Mouse (Mus musculus): ENCODE results near the gene Fam209.

Fam209 gene

DNA sequence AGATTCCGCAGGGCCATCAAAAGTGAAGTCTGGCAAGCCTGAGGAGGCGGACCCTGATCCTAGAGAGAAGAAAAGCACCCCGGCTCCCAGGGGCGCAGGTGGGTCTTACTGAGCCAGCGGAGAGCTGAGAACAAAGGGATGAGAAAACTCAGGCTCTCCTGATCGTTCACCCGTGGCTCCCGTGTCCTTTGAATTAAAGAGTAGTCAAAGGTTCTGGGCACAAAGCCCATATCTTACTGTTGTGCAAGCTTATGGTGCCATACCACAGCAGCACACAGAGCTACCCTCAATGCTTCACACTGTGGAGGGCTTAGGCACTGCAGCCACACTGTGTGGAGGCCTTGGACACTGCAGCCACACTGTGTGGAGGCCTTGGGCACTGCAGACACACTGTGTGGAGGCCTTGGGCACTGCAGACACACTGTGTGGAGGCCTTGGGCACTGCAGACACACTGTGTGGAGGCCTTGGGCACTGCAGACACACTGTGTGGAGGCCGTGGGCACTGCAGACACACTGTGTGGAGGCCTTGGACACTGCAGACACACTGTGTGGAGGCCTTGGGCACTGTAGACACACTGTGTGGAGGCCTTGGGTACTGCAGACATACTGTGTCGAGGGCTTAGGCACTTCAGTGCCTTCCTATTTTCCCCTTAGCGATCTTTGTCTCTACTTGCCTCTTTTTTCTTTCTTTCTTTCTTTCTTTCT lies 5.7 kb upstream of the Fam209 start:
- TF ChIP-seq GATA4 (IDR thresholded peaks at IDR 0.05; ENCODE audit: insufficient replicate concordance, low read length), result no peak

DNA sequence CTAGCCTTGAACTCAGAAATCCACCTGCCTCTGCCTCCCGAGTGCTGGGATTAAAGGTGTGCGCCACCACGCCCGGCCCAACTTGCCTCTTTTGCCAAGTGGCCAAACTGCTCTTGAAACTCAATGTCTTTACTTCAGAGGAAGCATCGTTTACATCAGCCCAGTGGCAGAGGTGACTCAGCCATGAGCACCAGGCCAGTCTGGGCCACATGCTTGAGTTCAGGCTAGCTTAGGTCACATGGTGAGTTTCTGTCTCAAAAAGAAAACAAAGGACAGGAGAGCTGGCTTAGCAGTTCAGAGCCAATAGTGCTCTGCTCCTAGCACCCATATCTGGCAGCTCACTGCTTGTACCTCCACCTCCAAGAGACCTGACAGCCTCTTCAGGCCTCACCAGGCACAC lies 5.1 kb upstream of the Fam209 start:
- TF ChIP-seq GATA4 (IDR thresholded peaks at IDR 0.05; ENCODE audit: insufficient replicate concordance, low read length), result no peak

DNA sequence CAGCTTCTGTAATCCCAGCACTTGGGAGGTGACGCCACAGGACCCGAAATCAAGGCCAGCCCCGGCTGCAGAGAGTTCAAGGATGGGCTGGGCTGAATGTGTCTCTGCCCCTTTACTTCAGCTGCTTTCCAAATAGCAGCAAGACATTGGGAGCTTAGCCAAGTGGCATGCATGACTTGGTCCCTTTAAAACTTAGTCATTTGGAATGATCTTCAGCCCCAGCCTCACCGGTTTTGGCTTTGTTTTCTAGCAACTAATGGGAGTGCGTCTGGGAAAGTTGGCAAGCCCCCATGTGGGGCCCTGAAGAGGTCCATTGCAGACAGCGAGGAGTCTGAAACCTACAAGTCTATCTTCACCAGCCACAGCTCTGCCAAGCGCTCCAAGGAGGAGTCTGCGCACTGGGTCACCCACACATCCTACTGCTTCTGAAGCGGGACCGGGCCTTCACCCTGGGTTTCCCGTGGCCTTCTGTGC lies 3.9 kb upstream of the Fam209 start:
- TF ChIP-seq GATA4 (IDR thresholded peaks at IDR 0.05; ENCODE audit: insufficient replicate concordance, low read length), result no peak

DNA sequence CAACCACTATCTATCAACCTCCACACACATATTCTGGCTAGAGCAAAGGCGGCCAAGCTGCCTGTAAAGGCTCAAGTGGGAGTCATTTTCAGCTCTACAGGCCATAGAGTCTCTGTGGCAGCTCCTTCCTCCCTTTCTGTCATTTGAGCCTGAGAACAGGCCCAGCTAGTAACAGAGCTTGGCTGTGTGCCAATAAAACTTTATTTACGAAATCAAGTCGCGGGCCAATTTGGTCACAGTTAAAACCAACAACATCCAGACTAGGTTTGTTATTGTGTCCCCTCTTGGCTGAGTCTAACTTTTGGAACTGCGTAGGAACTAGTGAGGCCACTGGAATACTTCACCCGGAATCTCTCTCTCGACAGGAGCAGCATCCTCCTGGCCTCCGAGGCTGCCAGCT lies 1.3 kb downstream of the Fam209 start:
- no peak for TF ChIP-seq GATA4 (IDR thresholded peaks at IDR 0.05; ENCODE audit: insufficient replicate concordance, low read length)

DNA sequence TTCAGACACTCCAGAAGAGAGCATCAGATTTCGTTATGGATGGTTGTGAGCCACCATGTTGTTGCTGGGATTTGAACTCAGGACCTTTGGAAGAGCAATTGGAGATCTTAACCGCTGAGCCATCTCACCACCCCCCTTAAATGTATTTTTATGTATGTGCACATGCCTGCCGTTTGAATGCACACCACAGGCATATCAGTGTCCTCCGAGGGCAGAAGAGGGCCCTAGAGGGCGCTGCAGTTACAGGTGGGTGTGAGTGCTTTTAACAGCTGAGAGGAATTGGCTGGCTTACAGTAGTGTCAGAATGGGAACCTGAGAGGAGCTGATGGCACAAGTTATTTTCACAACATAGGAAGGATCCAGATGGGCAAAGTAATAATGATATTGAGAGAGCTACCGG lies 2.6 kb downstream of the Fam209 start:
- no peak for TF ChIP-seq GATA4 (IDR thresholded peaks at IDR 0.05; ENCODE audit: insufficient replicate concordance, low read length)

DNA sequence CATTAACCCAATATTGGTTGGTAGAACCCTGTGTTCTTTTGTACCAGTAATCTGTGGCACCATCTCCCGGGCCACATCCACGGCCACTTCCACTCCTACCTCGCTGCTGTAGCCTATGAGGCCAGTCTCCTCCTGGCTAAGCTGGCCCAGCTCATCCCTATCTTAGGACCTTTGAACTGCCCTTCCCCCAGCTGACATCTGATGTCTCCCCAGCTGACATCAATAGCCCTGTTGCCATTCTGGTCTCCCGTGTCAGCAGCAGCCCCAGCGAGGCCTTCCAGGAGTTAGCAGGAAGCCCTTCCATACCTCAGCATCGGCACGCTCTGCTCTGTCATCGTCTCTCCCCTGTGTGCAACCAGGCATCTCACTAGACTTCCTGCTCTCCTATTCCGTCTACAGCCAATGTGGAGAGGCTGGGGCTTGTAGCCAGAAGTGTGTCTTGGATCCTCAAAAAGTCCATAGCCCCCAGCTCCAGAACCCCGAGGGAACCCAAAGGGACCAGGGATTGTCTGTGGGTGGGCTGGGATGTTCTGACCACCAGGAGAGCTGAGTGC lies 4.5 kb downstream of the Fam209 start:
- peak; percentile 52; the same call in 1 of the 2 replicates for TF ChIP-seq GATA4 (IDR thresholded peaks at IDR 0.05; ENCODE audit: insufficient replicate concordance, low read length)

DNA sequence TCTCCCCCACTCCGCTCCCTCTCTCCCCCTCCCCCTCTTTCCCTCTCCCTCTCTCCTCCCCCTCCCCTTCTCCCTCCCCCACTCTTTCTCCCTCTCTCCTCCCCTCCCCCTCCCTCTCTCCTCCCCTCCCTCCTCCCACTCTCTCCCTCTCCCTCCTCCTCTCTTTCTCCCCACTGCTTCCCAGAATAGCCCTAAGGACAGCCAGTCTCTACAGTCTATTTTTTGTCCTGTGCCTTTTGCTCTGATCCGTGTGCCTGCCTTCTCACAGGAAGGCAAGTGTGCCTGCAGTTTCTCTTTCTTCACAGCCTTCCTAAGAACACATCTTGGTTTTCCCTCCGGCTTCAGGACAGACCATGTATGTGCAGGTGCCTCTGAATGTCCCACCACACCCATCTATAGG lies 5.0 kb downstream of the Fam209 start:
- no peak for TF ChIP-seq GATA4 (IDR thresholded peaks at IDR 0.05; ENCODE audit: insufficient replicate concordance, low read length)

DNA sequence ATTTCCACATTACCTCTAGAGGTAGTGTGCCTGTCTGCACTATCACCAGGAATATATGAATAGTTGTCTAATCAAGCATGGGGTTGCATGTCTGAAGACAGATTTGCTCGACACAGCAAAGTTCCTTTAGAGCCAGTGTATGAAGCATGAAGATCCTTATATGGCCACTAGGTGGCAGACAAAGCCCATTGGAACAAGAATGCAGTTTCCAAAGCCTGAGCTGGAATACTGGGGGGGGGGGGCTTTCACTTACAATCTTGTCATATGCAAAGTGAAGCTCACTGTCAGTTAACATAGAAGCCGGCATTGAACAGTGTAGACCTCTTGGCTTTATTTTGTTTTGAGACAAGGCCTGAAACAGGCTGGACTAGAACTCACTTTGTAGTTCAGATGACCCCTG lies 5.5 kb downstream of the Fam209 start:
- no peak for TF ChIP-seq GATA4 (IDR thresholded peaks at IDR 0.05; ENCODE audit: insufficient replicate concordance, low read length)

DNA sequence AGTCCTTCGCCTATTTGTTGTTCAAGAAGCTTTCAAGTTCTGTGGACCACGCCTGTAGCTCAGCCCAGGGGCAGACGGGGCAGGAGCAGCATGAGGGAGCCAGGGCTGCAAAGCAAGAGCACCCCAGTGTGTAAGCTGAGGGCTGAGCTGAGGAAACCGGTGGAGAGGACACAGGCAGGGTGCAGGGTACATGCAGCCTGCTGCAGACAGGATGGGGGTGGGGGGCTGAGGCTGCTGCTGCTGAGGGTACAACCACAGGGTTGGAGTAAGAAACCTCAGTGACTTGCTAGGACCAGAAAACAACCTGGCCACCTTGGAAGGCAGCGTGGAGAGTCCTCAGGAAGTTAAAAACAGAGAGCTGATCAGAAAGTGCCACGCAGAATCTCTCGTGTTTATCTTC lies 8.0 kb downstream of the Fam209 start:
- TF ChIP-seq GATA4 (IDR thresholded peaks at IDR 0.05; ENCODE audit: insufficient replicate concordance, low read length), result no peak

DNA sequence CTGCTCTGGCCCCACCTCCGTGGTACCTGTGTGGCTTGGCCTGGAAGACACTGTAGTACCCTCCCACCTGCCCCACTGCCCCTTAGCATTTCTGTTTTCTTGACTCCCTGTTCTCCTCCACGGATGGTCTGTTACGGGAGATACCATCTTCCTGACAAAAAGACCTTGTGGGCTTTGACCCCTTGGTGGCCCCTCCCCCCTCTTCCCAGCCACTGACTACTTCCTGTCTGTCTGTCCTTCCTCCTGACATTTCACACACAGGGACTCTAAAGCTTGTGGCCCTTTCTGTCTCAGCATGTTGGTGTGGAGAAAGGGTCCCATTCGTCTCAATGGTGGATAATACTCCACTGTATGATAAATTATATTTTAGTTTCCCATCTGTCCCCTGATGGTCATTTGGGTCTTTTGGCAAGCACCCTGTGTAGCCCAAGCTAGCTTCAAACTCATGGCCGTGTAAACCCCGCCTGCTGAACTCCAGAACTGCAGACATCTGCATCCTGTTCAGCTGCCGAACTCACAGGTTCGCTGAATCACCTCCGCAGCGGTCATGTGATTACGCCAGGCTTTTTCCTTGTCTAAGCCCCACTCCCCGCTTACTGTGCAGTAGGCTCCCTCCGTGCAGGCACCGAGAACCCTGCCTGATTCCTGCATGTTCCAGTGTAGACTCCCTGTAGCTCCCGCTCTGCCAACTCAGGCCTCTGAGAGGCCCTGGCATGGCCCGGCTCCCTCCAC lies 9.5 kb downstream of the Fam209 start:
- no peak for TF ChIP-seq GATA4 (IDR thresholded peaks at IDR 0.05; ENCODE audit: insufficient replicate concordance, low read length)

DNA sequence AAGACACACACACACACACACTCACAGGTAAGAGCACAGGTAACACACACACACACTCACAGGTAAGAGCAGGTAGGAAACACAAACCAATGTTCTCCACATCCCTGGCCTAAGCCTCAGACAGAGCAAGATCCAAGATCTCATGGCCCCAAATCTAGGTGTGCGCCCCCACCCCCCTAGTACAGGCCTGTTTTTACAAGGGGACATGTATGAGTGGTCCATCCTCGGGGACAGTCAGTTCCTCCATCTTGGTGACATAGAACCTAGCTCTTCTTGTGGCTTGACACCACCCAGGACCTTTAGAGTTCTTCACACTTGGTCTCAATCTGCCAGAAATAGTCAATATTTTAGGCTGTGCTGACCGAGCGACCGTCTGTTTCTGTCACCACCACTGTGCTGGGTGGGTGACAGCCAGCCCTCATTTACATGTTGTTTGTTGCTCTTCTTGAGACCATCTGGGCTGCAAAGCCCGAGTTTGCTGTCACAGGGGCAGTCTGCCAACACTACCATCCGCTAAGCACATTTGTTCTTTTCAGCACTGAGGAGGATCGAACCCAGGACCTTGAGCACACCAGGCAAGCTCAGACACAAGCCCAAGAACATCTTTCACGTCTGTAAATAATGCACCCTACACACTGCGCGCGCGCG lies 11.6 kb downstream of the Fam209 start:
- TF ChIP-seq GATA4 (IDR thresholded peaks at IDR 0.05; ENCODE audit: insufficient replicate concordance, low read length), result no peak

DNA sequence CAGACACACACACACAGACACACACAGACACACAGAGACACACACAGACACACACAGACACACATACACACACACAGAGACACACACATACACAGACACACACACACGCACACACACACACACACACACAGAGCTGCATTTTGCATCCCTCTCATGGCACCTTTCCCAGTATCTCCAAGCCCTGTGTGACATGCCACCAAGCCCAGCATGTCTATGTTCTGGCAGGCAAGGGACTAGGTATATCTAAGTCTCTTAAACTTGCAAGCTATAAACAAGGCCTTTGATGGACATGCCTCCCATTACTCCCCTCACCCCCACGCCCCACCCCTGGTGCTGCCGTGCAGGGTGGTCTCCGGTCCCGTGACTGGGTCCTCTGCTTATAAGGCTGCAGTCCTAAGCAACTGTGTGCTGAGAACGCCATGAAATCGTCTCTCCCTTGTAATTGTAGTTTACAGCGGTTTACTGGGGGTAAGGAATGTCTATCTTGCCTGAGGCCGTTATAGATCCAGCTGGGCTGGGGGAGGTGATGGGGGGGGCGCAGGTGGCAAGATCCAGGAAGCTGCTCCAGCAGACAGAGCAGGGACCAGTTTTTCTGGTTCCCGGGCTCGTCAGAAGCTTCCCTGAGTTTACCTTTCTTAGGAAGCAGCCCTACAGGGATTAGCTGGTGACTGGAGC lies 12.5 kb downstream of the Fam209 start:
- no peak for TF ChIP-seq GATA4 (IDR thresholded peaks at IDR 0.05; ENCODE audit: insufficient replicate concordance, low read length)

DNA sequence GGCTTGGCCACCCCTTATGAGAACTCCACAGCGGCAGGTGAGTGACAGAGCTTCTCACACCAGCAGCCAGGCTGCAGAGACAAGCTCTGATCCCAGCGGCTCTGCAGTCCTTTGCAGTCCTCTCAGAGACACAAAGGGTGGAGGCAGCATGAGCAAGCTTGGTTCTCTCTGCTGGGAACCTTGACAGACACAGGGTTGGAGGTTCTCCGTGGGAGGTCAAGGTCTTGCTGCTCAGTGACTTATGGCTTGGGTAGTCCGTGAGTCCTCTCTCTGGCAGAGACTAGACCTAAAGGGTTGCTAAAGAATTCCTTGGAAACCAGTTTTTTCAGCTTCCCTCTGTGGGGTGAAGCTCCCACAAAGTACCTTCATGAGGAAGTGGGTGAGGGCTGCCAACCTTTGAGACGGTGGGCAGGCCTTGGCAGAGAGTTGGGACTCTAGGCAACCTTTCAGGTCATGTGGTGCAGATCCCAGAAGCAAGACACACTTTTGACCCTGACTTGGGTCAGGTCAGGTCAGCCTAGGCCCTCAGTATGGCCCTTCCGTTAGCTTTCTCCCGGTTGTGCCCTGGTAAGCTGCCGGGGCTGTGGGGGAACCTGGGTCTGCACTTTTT lies 24.5 kb downstream of the Fam209 start:
- no peak for TF ChIP-seq GATA4 (IDR thresholded peaks at IDR 0.05; ENCODE audit: insufficient replicate concordance, low read length)

DNA sequence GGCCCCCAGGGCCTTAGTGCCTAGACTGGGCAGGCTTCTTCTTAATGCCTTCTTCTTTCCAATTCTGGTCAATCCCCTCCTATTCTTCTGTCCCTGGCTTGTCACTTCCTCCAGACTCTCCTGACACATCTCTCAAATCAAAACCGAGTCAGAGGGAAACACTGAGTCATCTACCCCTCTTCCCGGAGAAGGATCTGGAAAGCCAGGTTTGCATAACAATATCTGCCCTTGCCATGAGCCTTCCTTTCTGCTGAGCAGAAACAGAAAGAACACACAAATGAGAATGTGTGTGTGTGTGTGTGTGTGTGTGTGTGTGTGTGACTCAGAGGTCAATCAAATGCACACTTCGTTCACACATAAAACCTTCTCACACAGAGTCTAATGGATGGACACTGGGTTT lies 26.5 kb downstream of the Fam209 start:
- TF ChIP-seq GATA4 (IDR thresholded peaks at IDR 0.05; ENCODE audit: insufficient replicate concordance, low read length), result no peak
